ENCODE assay signal across 16 mouse cellular contexts in genomic region chr15:97042001-97042491, GRCm38 (mm10). TPM values are rescaled to one million over a fixed set of nuclear protein-coding genes. Genes with fewer than 3 reads are reported as not detected.
DNase-seq lines count a peak whose midpoint lies in the region; ATAC-seq and TF ChIP-seq lines count a peak whose summit lies in the region.
"Had no signal": no experiment of that assay in that cellular context is flagged by ENCODE, and none has a peak within 500 bp of the region (broad histone marks: within the 10 kb centered on the region; RNA-seq: fewer than 3 reads in every experiment).

No protein-coding gene starts in this region.

- no peaks in the 10 kb centered on the region for H3K36me3 ChIP-seq in kidney, postnatal 0 days (ENCODE audit: insufficient read depth, low read length)
- H3K36me3 ChIP-seq in intestine, embryonic 16.5 days (ENCODE audit: control insufficient read depth, insufficient read depth, low read length), result no peaks in the 10 kb centered on the region
- no peaks in the 10 kb centered on the region for H3K36me3 ChIP-seq in stomach, embryonic 15.5 days
- no peaks in the 10 kb centered on the region for H3K36me3 ChIP-seq in forebrain, embryonic 14.5 days (ENCODE audit: control insufficient read depth, insufficient read depth, low read length)
- H3K36me3 ChIP-seq: midbrain, embryonic 15.5 days; neural tube, embryonic 15.5 days had no signal

- H3K4me2 ChIP-seq in kidney, postnatal 0 days (ENCODE audit: low read length), result no peak overlapping the region
- H3K4me2 ChIP-seq in intestine, embryonic 16.5 days (ENCODE audit: low read depth, low read length), result no peak overlapping the region
- no peak overlapping the region for H3K4me2 ChIP-seq in stomach, embryonic 15.5 days
- H3K4me2 ChIP-seq in forebrain, embryonic 14.5 days (ENCODE audit: low read length), result no peak overlapping the region
- H3K4me2 ChIP-seq: midbrain, embryonic 15.5 days; neural tube, embryonic 15.5 days had no signal

- no peak overlapping the region for H3K4me3 ChIP-seq in kidney, postnatal 0 days (replicated peaks; ENCODE audit: low read depth, low read length)
- no peak overlapping the region for H3K4me3 ChIP-seq in intestine, embryonic 16.5 days (ENCODE audit: low read length)
- no peak overlapping the region for H3K4me3 ChIP-seq in stomach, embryonic 15.5 days (replicated peaks)
- H3K4me3 ChIP-seq in forebrain, embryonic 14.5 days (ENCODE audit: low read depth, low read length), result no peak overlapping the region
- H3K4me3 ChIP-seq: midbrain, embryonic 15.5 days; neural tube, embryonic 15.5 days had no signal

- peak; percentile 61 for DNase-seq in heart, adult 11 months
- no peak for DNase-seq in heart, adult 8-10 months (ENCODE audit: low spot score)
- peak; percentile 66 for DNase-seq in kidney, postnatal 0 days (ENCODE audit: low spot score)
- DNase-seq in kidney, postnatal 25 days, result no peak
- DNase-seq in forebrain, embryonic 14.5 days (ENCODE audit: low spot score), result no peak
- DNase-seq in layer of hippocampus, postnatal 25 days (ENCODE audit: extremely low spot score in 1 of 2, low spot score in 1 of 2), result no peak
- DNase-seq: cerebellum, adult 18-20 months; kidney, adult 9 months; lung, adult 18-20 months; right cerebral cortex, postnatal 4 days; thymus, adult 18-20 months had no signal

- H3K27ac ChIP-seq in kidney, postnatal 0 days, result no peak overlapping the region
- H3K27ac ChIP-seq in intestine, embryonic 16.5 days (ENCODE audit: low read length), result peak overlapping the region; percentile 54
- H3K27ac ChIP-seq in stomach, embryonic 15.5 days, result peak overlapping the region; percentile 80
- H3K27ac ChIP-seq in forebrain, embryonic 14.5 days (ENCODE audit: low read depth, low read length), result no peak overlapping the region
- H3K27ac ChIP-seq: midbrain, embryonic 15.5 days; neural tube, embryonic 15.5 days had no signal

- no peaks in the 10 kb centered on the region for H3K27me3 ChIP-seq in kidney, postnatal 0 days (ENCODE audit: insufficient read depth, low read length)
- no peaks in the 10 kb centered on the region for H3K27me3 ChIP-seq in intestine, embryonic 16.5 days (replicated peaks; ENCODE audit: control insufficient read depth, insufficient read depth, low read length)
- H3K27me3 ChIP-seq in stomach, embryonic 15.5 days (replicated peaks), result no peaks in the 10 kb centered on the region
- H3K27me3 ChIP-seq in forebrain, embryonic 14.5 days (replicated peaks; ENCODE audit: control insufficient read depth, insufficient read depth, low read length), result no peaks in the 10 kb centered on the region
- H3K27me3 ChIP-seq: midbrain, embryonic 15.5 days; neural tube, embryonic 15.5 days had no signal

- TF ChIP-seq CTCF in kidney, postnatal 0 days (IDR thresholded peaks at IDR 0.05; ENCODE audit: low read depth), result no peak

- no peaks in the 10 kb centered on the region for H3K9me3 ChIP-seq in kidney, postnatal 0 days (replicated peaks; ENCODE audit: low read length)
- H3K9me3 ChIP-seq in intestine, embryonic 16.5 days (ENCODE audit: control insufficient read depth, low read length), result no peaks in the 10 kb centered on the region
- no peaks in the 10 kb centered on the region for H3K9me3 ChIP-seq in stomach, embryonic 15.5 days
- H3K9me3 ChIP-seq in forebrain, embryonic 14.5 days (replicated peaks; ENCODE audit: control insufficient read depth, low read length), result no peaks in the 10 kb centered on the region
- H3K9me3 ChIP-seq: midbrain, embryonic 15.5 days; neural tube, embryonic 15.5 days had no signal

- H3K4me1 ChIP-seq in kidney, postnatal 0 days (replicated peaks; ENCODE audit: insufficient read depth, low read length), result no peaks in the 10 kb centered on the region
- H3K4me1 ChIP-seq in intestine, embryonic 16.5 days (ENCODE audit: control insufficient read depth, insufficient read depth, low read length), result no peaks in the 10 kb centered on the region
- H3K4me1 ChIP-seq in stomach, embryonic 15.5 days, result peaks cover 9% of the 10 kb centered on the region
- H3K4me1 ChIP-seq in forebrain, embryonic 14.5 days (ENCODE audit: control insufficient read depth, insufficient read depth, low read length), result no peaks in the 10 kb centered on the region
- H3K4me1 ChIP-seq: midbrain, embryonic 15.5 days; neural tube, embryonic 15.5 days had no signal

- ATAC-seq in kidney, postnatal 0 days (replicated peaks; ENCODE audit: low FRiP score, low read depth), result no peak
- peak; percentile 71 for ATAC-seq in intestine, embryonic 16.5 days
- peak; percentile 68; the same call in 1 of the 2 replicates for ATAC-seq in stomach, embryonic 15.5 days (ENCODE audit: insufficient read depth, low FRiP score, low read depth)
- no peak for ATAC-seq in forebrain, embryonic 14.5 days
- ATAC-seq: midbrain, embryonic 15.5 days had no signal

- WGBS in kidney, postnatal 0 days, result 33% methylated on average over 7 of the region's 7 CpGs
- 23% methylated on average over 7 of the region's 7 CpGs for WGBS in intestine, embryonic 16.5 days
- 17% methylated on average over 7 of the region's 7 CpGs for WGBS in stomach, embryonic 15.5 days
- WGBS in forebrain, embryonic 14.5 days, result 78% methylated on average over 7 of the region's 7 CpGs

- H3K9ac ChIP-seq in kidney, postnatal 0 days (ENCODE audit: low read depth, low read length), result no peak overlapping the region
- no peak overlapping the region for H3K9ac ChIP-seq in intestine, embryonic 16.5 days (ENCODE audit: low read depth, low read length)
- H3K9ac ChIP-seq in stomach, embryonic 15.5 days, result no peak overlapping the region
- H3K9ac ChIP-seq in forebrain, embryonic 14.5 days (ENCODE audit: low read length), result no peak overlapping the region
- H3K9ac ChIP-seq: midbrain, embryonic 15.5 days; neural tube, embryonic 15.5 days had no signal

RNA-seq across cellular contexts. Expression of gene Slc38a4, which starts 13.7 kb away (rescaled TPM):
- total RNA-seq in heart, adult 8-10 months (2022), result 1 to 10 TPM; 3.0 to 5.3 (median 3.7) TPM
- polyA plus RNA-seq in kidney, postnatal 0 days (2015; fragmentation: Nextera tagmentation; extraction: Ambion mirVana), result 38.4 and 41.3 TPM in 2 replicates
- 31.9 and 32.8 TPM in 2 replicates for polyA plus RNA-seq in intestine, embryonic 16.5 days (2015; fragmentation: Nextera tagmentation; extraction: Ambion mirVana)
- polyA plus RNA-seq in stomach, embryonic 15.5 days (2015; fragmentation: Nextera tagmentation; extraction: Ambion mirVana), result 54.2 and 60.5 TPM in 2 replicates
- 4.6 and 5.7 TPM in 2 replicates for polyA plus RNA-seq in forebrain, embryonic 14.5 days (2014; fragmentation: Nextera tagmentation; extraction: Ambion mirVana)
- total RNA-seq in layer of hippocampus, postnatal 25 days (2021), result under 1 TPM; 0.77 to 0.91 TPM
- total RNA-seq: hematopoietic stem cell, adult 5-6 weeks had no signal

Comparison
In these comparisons a context has a peak if more than half of its experiments do, and no peak if none do; other contexts are left out.
1. DNase-seq: peak in heart, adult 11 months (single experiment) and kidney, postnatal 0 days (single experiment); none in heart, adult 8-10 months (single experiment), kidney, postnatal 25 days (0 of 2), forebrain, embryonic 14.5 days (single experiment) and layer of hippocampus, postnatal 25 days (0 of 2).
2. ATAC-seq: peak in intestine, embryonic 16.5 days (single experiment) and stomach, embryonic 15.5 days (single experiment); none in kidney, postnatal 0 days (single experiment) and forebrain, embryonic 14.5 days (single experiment).
3. H3K27ac ChIP-seq: peak in intestine, embryonic 16.5 days (single experiment) and stomach, embryonic 15.5 days (single experiment); none in kidney, postnatal 0 days (single experiment) and forebrain, embryonic 14.5 days (single experiment).